Mouse (Mus musculus) neutrophil, adult 5-6 weeks (primary cell): ENCODE measurements around the gene Tmco3. TPM values are rescaled to one million over a fixed set of nuclear protein-coding genes. Genes with fewer than 3 reads are reported as not detected.

Experiments used
- ATAC-seq: fragments of 151-379, 151-347 bp; 2 replicates; pipeline ENCODE4 v1.8.0; 2017; ENCODE audit warnings: mild to moderate bottlenecking, moderate TSS enrichment; ENCODE audit not compliant: insufficient number of reproducible peaks, poor library complexity, low FRiP score, severe bottlenecking; ENCODE audit errors: extremely low read depth
- total RNA-seq: library from RNA; stranded (forward); fragments of 200-1000 nt; gene quantifications from 2 replicates; pipeline ENCODE4 v1.2.3, GENCODE M21; 2017

Tmco3 gene
- total RNA-seq, 1 experiment from 2014 or later: 37.1 TPM

- no peak for ATAC-seq
Measured at GRCm38 (mm10) chr8:13353155-13353833, 65.3 kb downstream of the Tmco3 start.

GRCm38 (mm10) chr8:13353883-13354282, 65.9 kb downstream of the Tmco3 start:
- ATAC-seq: no peak

GRCm38 (mm10) chr8:13356221-13356620, 68.2 kb downstream of the Tmco3 start:
- ATAC-seq: no peak

GRCm38 (mm10) chr8:13356681-13357080, 68.7 kb downstream of the Tmco3 start:
- ATAC-seq: no peak

- ATAC-seq: no peak
Measured at GRCm38 (mm10) chr8:13360213-13360612, 72.2 kb downstream of the Tmco3 start.

- ATAC-seq: peak; percentile 78
Measured at GRCm38 (mm10) chr8:13361865-13362264, 73.9 kb downstream of the Tmco3 start.

Other genes starting within 250 kb of the Tmco3 start
- 0.12 TPM in 1 of 2 replicates, not detected in the other for gene Proz, start 227.3 kb upstream of the Tmco3 start, total RNA-seq
- 44.0 and 45.2 TPM in 2 replicates for gene Pcid2, start 182.7 kb upstream of the Tmco3 start, total RNA-seq
- gene Cul4a, start 182.6 kb upstream of the Tmco3 start, total RNA-seq: 57.1 and 64.4 TPM in 2 replicates
- 161 and 169 TPM in 2 replicates for gene Lamp1, start 129.0 kb upstream of the Tmco3 start, total RNA-seq
- gene Grtp1, start 87.6 kb upstream of the Tmco3 start, total RNA-seq: 0.37 and 0.47 TPM in 2 replicates
- not detected in 2 replicates for gene Adprhl1, start 34.0 kb upstream of the Tmco3 start, total RNA-seq
- gene Dcun1d2, start 59 bp upstream of the Tmco3 start, total RNA-seq: 14.9 and 15.6 TPM in 2 replicates
- 24.4 and 26.1 TPM in 2 replicates for gene Tfdp1, start 50.6 kb downstream of the Tmco3 start, total RNA-seq
- not detected in 2 replicates for gene Atp4b, start 108.6 kb downstream of the Tmco3 start, total RNA-seq
- not detected in 2 replicates for gene Grk1, start 116.9 kb downstream of the Tmco3 start, total RNA-seq
- not detected in 2 replicates for gene Tmem255b, start 147.0 kb downstream of the Tmco3 start, total RNA-seq
- gene Gas6, start 206.3 kb downstream of the Tmco3 start, total RNA-seq: not detected in 2 replicates